Mouse (Mus musculus): ENCODE measurements at regions not wholly inside any gene's neighbourhood (a gene's known extent, or its start where the extent isn't known, plus 50 kb on each side); places are given as distances from the start of the nearest gene placed in this dataset.

GRCm38 (mm10) chr5:28884746-28885365 is 310.9 kb upstream of the Rnf32 start:
- 87% methylated on average over 5 of the region's 5 CpGs for WGBS
- no peaks in the 10 kb centered on the region for H3K27me3 ChIP-seq (replicated peaks; ENCODE audit: control insufficient read depth, insufficient read depth, low read length)
- H3K9ac ChIP-seq (ENCODE audit: low read length): no peak overlapping the region
- no peak overlapping the region for H3K27ac ChIP-seq (ENCODE audit: low read depth, low read length)
- no peaks in the 10 kb centered on the region for H3K4me1 ChIP-seq (ENCODE audit: control insufficient read depth, insufficient read depth, low read length)
- H3K4me3 ChIP-seq (ENCODE audit: low read depth, low read length): no peak overlapping the region
- H3K9me3 ChIP-seq (replicated peaks; ENCODE audit: control insufficient read depth, low read length): no peaks in the 10 kb centered on the region
- H3K4me2 ChIP-seq (ENCODE audit: low read length): no peak overlapping the region
- ATAC-seq: no peak
- H3K36me3 ChIP-seq (ENCODE audit: control insufficient read depth, insufficient read depth, low read length): no peaks in the 10 kb centered on the region
- no peak for DNase-seq (ENCODE audit: low spot score)

- Histone ChIP-seq H3K36me3 (ENCODE audit: control insufficient read depth, insufficient read depth, low read length) (no peaks in the 10 kb centered on the region), H3K4me3 (ENCODE audit: low read depth, low read length) (no peak overlapping the region), H3K9ac (ENCODE audit: low read length) (no peak overlapping the region), H3K4me2 (ENCODE audit: low read length) (no peak overlapping the region), H3K27me3 (replicated peaks; ENCODE audit: control insufficient read depth, insufficient read depth, low read length) (no peaks in the 10 kb centered on the region), H3K9me3 (replicated peaks; ENCODE audit: control insufficient read depth, low read length) (no peaks in the 10 kb centered on the region), H3K27ac (ENCODE audit: low read depth, low read length) (no peak overlapping the region), H3K4me1 (ENCODE audit: control insufficient read depth, insufficient read depth, low read length) (peaks cover 5% of the 10 kb centered on the region; the same call in 1 of the 2 replicates)
- WGBS: 2% methylated on average over 8 of the region's 8 CpGs
- no peak for DNase-seq (ENCODE audit: low spot score)
- no peak for ATAC-seq
Measured at GRCm38 (mm10) chr5:28876199-28876598, 319.6 kb upstream of the Rnf32 start.

DNA sequence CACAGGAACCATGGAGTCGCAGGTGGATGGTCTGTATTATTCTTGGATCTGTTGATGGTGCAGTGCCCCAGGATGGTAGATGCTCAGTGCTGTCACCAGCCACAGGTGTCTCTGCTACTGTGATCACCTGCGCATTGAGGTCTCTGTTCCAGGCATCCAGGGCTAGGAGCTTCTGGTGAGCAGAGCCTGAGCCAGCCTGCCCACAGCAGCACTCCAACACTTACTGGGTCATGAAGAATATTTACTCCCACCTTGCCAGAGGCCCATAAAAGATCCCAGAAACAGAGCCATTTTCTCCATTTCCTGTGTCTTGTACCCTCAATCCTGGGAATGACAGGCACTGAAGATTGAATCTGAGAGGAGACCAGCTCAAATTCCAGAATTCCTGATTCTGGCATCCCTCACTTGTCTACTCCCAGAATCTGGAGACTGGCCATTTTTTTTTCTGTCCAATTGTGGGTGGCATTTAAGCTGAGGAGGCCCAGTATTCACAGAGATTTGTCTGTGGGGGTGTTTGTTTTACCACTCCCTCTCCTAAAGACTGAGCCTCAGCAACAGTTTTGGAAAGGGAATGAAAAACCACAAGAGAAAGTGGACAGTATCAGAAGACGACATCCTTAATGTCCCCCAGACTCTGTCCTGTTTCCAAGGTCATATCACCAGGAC is 322.1 kb upstream of the Rnf32 start:
- H3K36me3 ChIP-seq (ENCODE audit: control insufficient read depth, insufficient read depth, low read length): no peaks in the 10 kb centered on the region
- ATAC-seq (no peak), DNase-seq (ENCODE audit: low spot score) (no peak)
- no peaks in the 10 kb centered on the region for H3K27me3 ChIP-seq (replicated peaks; ENCODE audit: control insufficient read depth, insufficient read depth, low read length)
- no peak overlapping the region for H3K4me3 ChIP-seq (ENCODE audit: low read depth, low read length)
- H3K9ac ChIP-seq (ENCODE audit: low read length): no peak overlapping the region
- peaks cover 5% of the 10 kb centered on the region; the same call in 1 of the 2 replicates for H3K4me1 ChIP-seq (ENCODE audit: control insufficient read depth, insufficient read depth, low read length)
- H3K27ac ChIP-seq (ENCODE audit: low read depth, low read length): no peak overlapping the region
- H3K9me3 ChIP-seq (replicated peaks; ENCODE audit: control insufficient read depth, low read length): no peaks in the 10 kb centered on the region
- 93% methylated on average over 3 of the region's 3 CpGs for WGBS
- H3K4me2 ChIP-seq (ENCODE audit: low read length): no peak overlapping the region

GRCm38 (mm10) chr5:28859604-28860371 is 336.0 kb upstream of the Rnf32 start:
- Histone ChIP-seq H3K9me3 (replicated peaks; ENCODE audit: control insufficient read depth, low read length) (no peaks in the 10 kb centered on the region), H3K4me3 (ENCODE audit: low read depth, low read length) (no peak overlapping the region), H3K4me2 (ENCODE audit: low read length) (no peak overlapping the region), H3K36me3 (ENCODE audit: control insufficient read depth, insufficient read depth, low read length) (no peaks in the 10 kb centered on the region), H3K27ac (ENCODE audit: low read depth, low read length) (peak overlapping the region; percentile 75), H3K4me1 (ENCODE audit: control insufficient read depth, insufficient read depth, low read length) (peaks cover 14% of the 10 kb centered on the region), H3K9ac (ENCODE audit: low read length) (0 out of 2 replicates have a peak overlapping the region, but pooled peaks have one; percentile 25), H3K27me3 (replicated peaks; ENCODE audit: control insufficient read depth, insufficient read depth, low read length) (no peaks in the 10 kb centered on the region)
- ATAC-seq (peak; percentile 85), DNase-seq (ENCODE audit: low spot score) (peak; percentile 89)
- WGBS: 43% methylated on average over 9 of the region's 9 CpGs

GRCm38 (mm10) chr5:28838141-28838925 is 357.5 kb upstream of the Rnf32 start:
- WGBS: 83% methylated on average over 12 of the region's 12 CpGs
- Histone ChIP-seq H3K4me2 (ENCODE audit: low read length) (no peak overlapping the region), H3K4me3 (ENCODE audit: low read depth, low read length) (no peak overlapping the region), H3K27me3 (replicated peaks; ENCODE audit: control insufficient read depth, insufficient read depth, low read length) (no peaks in the 10 kb centered on the region), H3K9me3 (replicated peaks; ENCODE audit: control insufficient read depth, low read length) (no peaks in the 10 kb centered on the region), H3K4me1 (ENCODE audit: control insufficient read depth, insufficient read depth, low read length) (no peaks in the 10 kb centered on the region), H3K27ac (ENCODE audit: low read depth, low read length) (no peak overlapping the region), H3K9ac (ENCODE audit: low read length) (no peak overlapping the region), H3K36me3 (ENCODE audit: control insufficient read depth, insufficient read depth, low read length) (no peaks in the 10 kb centered on the region)
- DNase-seq (ENCODE audit: low spot score) (no peak), ATAC-seq (no peak)

DNA sequence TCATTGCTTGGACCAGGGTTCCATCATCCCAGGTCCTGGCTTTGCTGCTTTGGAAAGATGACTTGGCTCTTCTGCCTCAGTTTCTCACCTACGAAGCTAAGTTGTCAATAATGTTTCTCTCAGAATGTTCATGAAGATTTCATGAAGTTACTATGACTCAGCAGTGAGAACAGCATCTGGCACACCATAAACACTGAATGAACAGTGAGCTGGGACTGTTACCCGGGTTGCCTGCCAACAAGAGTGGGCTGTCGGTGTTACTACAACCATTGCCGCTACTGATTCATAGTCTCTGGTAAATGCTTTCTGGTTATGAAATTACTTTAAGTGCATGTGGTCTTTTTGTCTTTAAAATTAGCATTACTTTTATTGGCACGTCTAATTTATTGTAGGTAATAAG is 352.0 kb upstream of the Shh start:
- ATAC-seq: no peak
- Histone ChIP-seq H3K27ac (ENCODE audit: low read depth, low read length) (no peak overlapping the region), H3K9me3 (replicated peaks; ENCODE audit: control insufficient read depth, low read length) (no peaks in the 10 kb centered on the region), H3K9ac (ENCODE audit: low read length) (no peak overlapping the region), H3K4me2 (ENCODE audit: low read length) (no peak overlapping the region), H3K4me3 (ENCODE audit: low read depth, low read length) (no peak overlapping the region), H3K4me1 (ENCODE audit: control insufficient read depth, insufficient read depth, low read length) (no peaks in the 10 kb centered on the region), H3K27me3 (replicated peaks; ENCODE audit: control insufficient read depth, insufficient read depth, low read length) (no peaks in the 10 kb centered on the region), H3K36me3 (ENCODE audit: control insufficient read depth, insufficient read depth, low read length) (no peaks in the 10 kb centered on the region)
- DNase-seq (ENCODE audit: low spot score): no peak
- WGBS: 93% methylated on average over 5 of the region's 5 CpGs

- 60% methylated on average over 5 of the region's 5 CpGs for WGBS
- no peaks in the 10 kb centered on the region for H3K4me1 ChIP-seq (ENCODE audit: control insufficient read depth, insufficient read depth, low read length)
- H3K9ac ChIP-seq (ENCODE audit: low read length): no peak overlapping the region
- DNase-seq (ENCODE audit: low spot score) (peak; percentile 52), ATAC-seq (peak; percentile 72)
- H3K4me3 ChIP-seq (ENCODE audit: low read depth, low read length): no peak overlapping the region
- H3K4me2 ChIP-seq (ENCODE audit: low read length): no peak overlapping the region
- no peaks in the 10 kb centered on the region for H3K9me3 ChIP-seq (replicated peaks; ENCODE audit: control insufficient read depth, low read length)
- H3K27me3 ChIP-seq (replicated peaks; ENCODE audit: control insufficient read depth, insufficient read depth, low read length): no peaks in the 10 kb centered on the region
- H3K27ac ChIP-seq (ENCODE audit: low read depth, low read length): no peak overlapping the region
- H3K36me3 ChIP-seq (ENCODE audit: control insufficient read depth, insufficient read depth, low read length): no peaks in the 10 kb centered on the region
Measured at GRCm38 (mm10) chr5:28807950-28808349, 340.9 kb upstream of the Shh start.

DNA sequence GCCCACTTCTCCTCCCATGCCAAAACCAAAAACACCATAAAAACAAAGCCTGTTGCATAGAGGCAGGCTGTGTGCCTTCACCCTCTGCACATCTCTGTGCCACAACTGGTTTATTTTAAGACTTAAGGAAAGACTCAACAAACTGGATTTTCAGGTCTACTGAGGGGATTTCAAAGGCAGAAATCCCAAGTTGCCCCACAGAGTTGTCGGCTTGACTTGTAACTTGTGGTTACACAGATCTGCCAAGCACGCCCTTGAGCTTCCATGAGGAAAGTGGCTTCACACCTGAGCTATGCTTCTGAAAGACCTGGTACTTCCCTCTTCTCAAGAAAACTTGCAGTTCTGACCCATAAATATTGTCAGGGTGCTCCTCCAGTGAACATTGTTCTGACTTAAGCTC is 332.4 kb upstream of the Shh start:
- Histone ChIP-seq H3K36me3 (ENCODE audit: control insufficient read depth, insufficient read depth, low read length) (no peaks in the 10 kb centered on the region), H3K4me1 (ENCODE audit: control insufficient read depth, insufficient read depth, low read length) (no peaks in the 10 kb centered on the region), H3K9ac (ENCODE audit: low read length) (no peak overlapping the region), H3K4me3 (ENCODE audit: low read depth, low read length) (no peak overlapping the region), H3K9me3 (replicated peaks; ENCODE audit: control insufficient read depth, low read length) (no peaks in the 10 kb centered on the region), H3K4me2 (ENCODE audit: low read length) (no peak overlapping the region), H3K27me3 (replicated peaks; ENCODE audit: control insufficient read depth, insufficient read depth, low read length) (no peaks in the 10 kb centered on the region), H3K27ac (ENCODE audit: low read depth, low read length) (no peak overlapping the region)
- ATAC-seq (no peak), DNase-seq (ENCODE audit: low spot score) (no peak)
- 91% methylated on average over 2 of the region's 2 CpGs for WGBS

All from forebrain, embryonic 14.5 days (tissue).